Mouse (Mus musculus): ENCODE data around the gene Syt14.

GRCm38 (mm10) chr1:192984333-192984732, 51.2 kb downstream of the Syt14 start:
- TF ChIP-seq CTCF (IDR thresholded peaks at IDR 0.05; ENCODE audit: low read depth, low read length) (no peak), POLR2A (IDR thresholded peaks at IDR 0.05; ENCODE audit: insufficient read depth, low read length) (no peak)
